Mouse (Mus musculus): Measurements from ENCODE around the gene Rcl1.

Gene Rcl1

DNA sequence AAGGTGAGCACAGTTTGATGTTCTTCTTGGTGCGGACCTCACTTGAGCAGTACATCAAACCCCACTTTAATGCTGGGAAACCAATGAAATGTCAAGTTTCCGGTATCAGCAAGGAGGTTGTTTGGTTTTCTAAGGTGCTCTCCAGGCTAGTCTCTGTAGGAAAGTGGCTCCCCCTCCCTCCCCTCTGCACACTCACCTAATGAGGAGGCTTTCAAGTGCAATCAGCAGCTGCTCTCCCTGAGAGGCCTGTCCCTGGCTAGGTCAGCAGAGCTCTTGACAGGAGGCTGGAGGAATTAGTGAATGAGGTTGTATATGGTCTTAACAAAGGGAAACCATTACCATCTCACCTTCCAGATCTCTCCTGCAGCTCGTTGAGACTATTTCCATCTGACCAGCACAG is 54.4 kb downstream of the Rcl1 start:
- no peak for DNase-seq

GRCm38 (mm10) chr19:29156417-29156816 is 55.2 kb downstream of the Rcl1 start:
- DNase-seq, result no peak

- no peak for DNase-seq
Measured at GRCm38 (mm10) chr19:29157678-29158466, 56.7 kb downstream of the Rcl1 start.

DNA sequence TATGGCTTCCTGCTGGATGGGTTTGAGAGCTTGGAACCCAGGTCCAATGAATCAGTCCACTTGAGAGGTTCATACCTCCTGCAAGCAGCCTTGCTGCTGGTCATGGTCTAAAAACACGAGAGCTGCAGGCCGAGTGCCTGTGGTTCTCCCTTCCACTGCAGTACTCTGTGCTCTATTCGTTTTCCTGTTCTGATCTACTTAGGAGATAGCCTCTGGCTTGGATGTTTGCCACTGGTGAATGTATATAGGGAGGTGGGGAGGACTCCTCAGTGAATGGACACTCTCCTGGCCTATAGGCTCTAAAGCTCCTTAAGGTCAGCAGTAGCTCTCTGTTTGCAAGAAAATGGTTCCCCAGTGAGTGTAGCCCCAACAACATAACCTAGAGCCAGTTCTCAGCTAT is 57.3 kb downstream of the Rcl1 start:
- DNase-seq, result no peak

DNA sequence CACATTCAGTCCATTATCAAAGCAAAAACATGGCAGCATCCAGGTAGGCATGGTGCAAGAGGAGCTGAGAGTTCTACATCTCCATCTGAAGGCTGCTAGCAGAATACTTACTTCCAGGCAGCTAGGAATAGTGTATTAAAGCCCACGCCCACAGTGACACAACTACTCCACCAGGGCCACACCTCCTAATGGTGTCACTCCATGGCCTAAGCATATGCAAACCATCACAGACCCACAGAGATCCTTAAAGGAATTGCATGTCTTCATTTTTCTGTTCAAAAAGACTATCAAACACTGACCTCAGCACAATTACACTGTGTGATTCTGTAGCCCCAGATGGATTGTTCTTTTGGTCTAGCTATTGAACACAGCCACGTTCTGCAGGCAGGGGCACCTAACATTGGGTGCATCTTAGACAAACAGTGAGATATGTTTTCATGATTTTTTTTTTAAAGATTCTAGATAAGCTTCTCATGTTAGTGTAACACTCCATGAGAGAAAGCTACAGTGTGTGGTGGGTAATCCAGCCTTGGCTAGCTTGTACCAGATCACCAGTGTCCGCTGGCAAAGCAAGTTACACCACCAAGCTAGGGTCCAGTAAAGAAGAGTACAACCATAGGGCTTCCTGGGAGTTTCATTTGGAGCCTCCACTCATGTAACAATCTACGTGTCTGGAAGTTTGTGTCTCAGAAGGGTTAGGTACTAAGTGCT is 62.8 kb downstream of the Rcl1 start:
- no peak for DNase-seq

- no peak for DNase-seq
Measured at GRCm38 (mm10) chr19:29164528-29165166, 63.5 kb downstream of the Rcl1 start.

- no peak for DNase-seq
Measured at GRCm38 (mm10) chr19:29167938-29168337, 66.8 kb downstream of the Rcl1 start.

DNA sequence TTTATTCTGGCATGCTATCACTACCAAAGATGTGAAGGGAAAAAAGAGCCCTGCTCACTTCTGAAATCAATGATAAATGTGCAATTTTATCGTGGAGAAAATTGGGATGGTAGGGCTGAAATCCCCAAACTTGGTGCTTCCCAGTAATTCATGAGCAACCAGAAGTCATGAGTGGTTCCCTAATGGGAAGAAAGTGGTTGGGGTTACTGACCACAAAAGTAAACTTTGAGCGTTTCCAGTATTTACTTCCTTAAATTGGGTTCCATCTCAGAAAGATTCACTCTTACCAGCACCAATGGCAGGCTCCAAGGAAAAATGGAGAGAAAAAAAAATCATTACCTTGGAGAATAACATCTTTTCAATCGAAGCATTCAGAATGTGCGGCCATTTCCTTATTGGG is 79.2 kb downstream of the Rcl1 start:
- no peak for DNase-seq

DNA sequence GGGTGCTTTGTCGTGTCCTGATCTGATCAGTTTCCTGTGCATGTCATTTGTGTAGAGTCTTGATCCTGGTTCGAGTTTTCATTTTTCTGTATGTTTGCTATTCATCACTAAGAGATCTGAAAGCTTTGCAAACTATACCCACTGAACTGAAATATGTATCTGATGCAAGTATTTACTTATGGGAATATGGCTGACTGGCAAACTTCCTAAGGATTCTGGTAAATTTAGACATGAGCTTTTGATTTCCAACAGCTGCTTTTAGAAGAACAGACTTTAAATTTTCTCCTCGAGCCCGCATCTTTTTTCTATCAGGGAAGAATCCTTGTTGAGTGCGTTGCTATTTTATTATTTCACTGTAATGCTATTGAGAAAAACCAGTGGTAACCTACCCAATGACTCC is 81.0 kb downstream of the Rcl1 start:
- DNase-seq, result no peak

GRCm38 (mm10) chr19:29185122-29185521 is 83.9 kb downstream of the Rcl1 start:
- no peak for DNase-seq

DNA sequence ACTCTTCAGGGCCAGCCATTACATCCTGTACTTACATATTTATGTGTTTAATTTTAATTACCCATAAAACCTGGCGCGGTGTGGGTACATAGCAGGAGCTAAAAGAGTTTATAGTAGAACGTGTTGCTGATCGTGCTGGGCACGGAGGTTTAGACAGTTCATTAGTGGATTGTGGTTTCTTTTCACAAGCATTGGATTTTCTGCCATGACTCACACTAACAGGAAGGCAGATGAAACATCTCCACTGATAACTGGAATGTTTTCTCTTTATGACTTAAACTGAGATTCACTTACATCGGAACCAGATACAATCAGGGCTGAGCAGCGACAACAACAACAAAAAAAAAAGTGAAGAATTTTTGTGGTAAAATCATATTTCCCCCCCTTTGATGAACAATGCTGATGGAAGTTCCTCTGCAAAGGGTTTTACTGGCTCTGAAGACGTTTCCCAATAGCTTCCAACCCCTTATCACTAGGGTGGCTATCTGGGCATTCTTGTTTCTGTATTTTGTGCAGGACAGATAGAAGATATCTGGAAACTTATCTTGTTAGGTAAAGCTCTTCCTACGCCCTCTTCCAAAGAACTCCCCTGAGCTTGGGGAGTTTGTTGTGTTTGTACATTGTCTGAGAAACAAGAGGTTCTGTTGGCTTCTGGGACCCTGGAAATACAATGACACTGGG is 84.5 kb downstream of the Rcl1 start:
- no peak for DNase-seq

DNA sequence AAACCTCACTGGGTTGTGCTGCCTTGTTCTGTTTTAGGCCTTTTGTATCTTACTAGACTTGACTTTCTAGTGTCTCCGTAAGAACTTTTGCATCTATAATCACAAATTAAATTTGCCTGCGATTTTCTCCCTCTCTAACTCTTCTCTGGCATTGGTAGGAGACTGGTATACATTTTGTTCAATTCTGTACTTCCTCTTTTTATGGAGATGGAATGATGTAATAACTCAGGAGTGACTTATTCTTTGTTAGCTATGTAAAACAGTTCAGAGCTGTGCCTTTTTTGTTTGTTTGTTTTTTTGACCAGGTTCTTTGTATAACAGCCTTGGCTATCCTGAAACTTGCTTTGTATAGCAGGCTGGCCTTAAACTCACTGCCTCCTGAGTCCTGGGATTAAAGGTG is 87.7 kb downstream of the Rcl1 start:
- no peak for DNase-seq

Data from cerebellum, adult 18-20 months (tissue).